Mouse (Mus musculus): ENCODE results near the gene Dmkn. TPM values are rescaled to one million over a fixed set of nuclear protein-coding genes. Genes with fewer than 3 reads are reported as not detected.

Dmkn gene
- polyA plus RNA-seq, 1 experiment from 2014 or later = 142 TPM

GRCm38 (mm10) chr7:30796790-30797189, 33.2 kb downstream of the Dmkn start:
- no peak for ATAC-seq (ENCODE audit: insufficient read depth, low FRiP score, low read depth)
- Histone ChIP-seq H3K9me3 (no peaks in the 10 kb centered on the region), H3K4me3 (replicated peaks) (no peak overlapping the region), H3K9ac (no peak overlapping the region), H3K27me3 (replicated peaks) (no peaks in the 10 kb centered on the region), H3K27ac (no peak overlapping the region), H3K4me2 (no peak overlapping the region), H3K36me3 (no peaks in the 10 kb centered on the region), H3K4me1 (peaks cover 2% of the 10 kb centered on the region; the same call in 1 of the 2 replicates)
- 65% methylated on average over 1 of the region's 1 CpGs for WGBS

- no peak for ATAC-seq (ENCODE audit: insufficient read depth, low FRiP score, low read depth)
- Histone ChIP-seq H3K4me2 (no peak overlapping the region), H3K4me1 (0 out of 2 replicates have a peak, but pooled peaks cover 4% of the 10 kb centered on the region), H3K9me3 (no peaks in the 10 kb centered on the region), H3K4me3 (replicated peaks) (no peak overlapping the region), H3K27ac (no peak overlapping the region), H3K36me3 (no peaks in the 10 kb centered on the region), H3K9ac (no peak overlapping the region), H3K27me3 (replicated peaks) (no peaks in the 10 kb centered on the region)
Measured at GRCm38 (mm10) chr7:30800653-30801052, 37.1 kb downstream of the Dmkn start.

DNA sequence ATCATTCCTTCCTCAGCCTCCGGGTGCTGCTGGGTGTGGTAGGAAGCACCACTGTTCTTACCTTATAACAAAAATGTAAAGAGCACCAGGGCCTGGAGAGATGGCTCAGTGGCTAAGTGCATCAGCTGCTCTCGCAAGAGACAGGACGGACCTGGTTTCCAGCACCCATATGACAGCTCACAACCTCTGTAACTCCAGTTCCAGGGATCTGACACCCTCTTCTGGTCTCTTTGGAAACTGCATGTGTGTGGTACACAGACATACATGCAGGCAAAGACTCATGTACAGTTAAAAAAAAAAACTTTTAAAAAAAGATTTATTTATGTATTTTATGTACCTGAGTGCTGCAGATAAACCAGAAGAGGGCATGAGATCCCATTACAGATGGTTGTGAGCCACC, 39.7 kb downstream of the Dmkn start:
- Histone ChIP-seq H3K4me2 (no peak overlapping the region), H3K9me3 (no peaks in the 10 kb centered on the region), H3K9ac (no peak overlapping the region), H3K4me3 (replicated peaks) (no peak overlapping the region), H3K27me3 (replicated peaks) (no peaks in the 10 kb centered on the region), H3K27ac (peak overlapping the region; percentile 53; the same call in 1 of the 2 replicates), H3K4me1 (0 out of 2 replicates have a peak, but pooled peaks cover 4% of the 10 kb centered on the region), H3K36me3 (no peaks in the 10 kb centered on the region)
- 94% methylated on average over 3 of the region's 3 CpGs for WGBS
- ATAC-seq (ENCODE audit: insufficient read depth, low FRiP score, low read depth) = no peak

GRCm38 (mm10) chr7:30804026-30804715, 40.6 kb downstream of the Dmkn start:
- Histone ChIP-seq H3K4me1 (0 out of 2 replicates have a peak, but pooled peaks cover 4% of the 10 kb centered on the region), H3K4me3 (replicated peaks) (no peak overlapping the region), H3K27ac (peak overlapping the region; percentile 53), H3K36me3 (no peaks in the 10 kb centered on the region), H3K9ac (no peak overlapping the region), H3K9me3 (no peaks in the 10 kb centered on the region), H3K27me3 (replicated peaks) (no peaks in the 10 kb centered on the region), H3K4me2 (no peak overlapping the region)
- ATAC-seq (ENCODE audit: insufficient read depth, low FRiP score, low read depth) = peak; percentile 89
- 65% methylated on average over 9 of the region's 9 CpGs for WGBS

- ATAC-seq (ENCODE audit: insufficient read depth, low FRiP score, low read depth) = no peak
Measured at GRCm38 (mm10) chr7:30805924-30806323, 42.4 kb downstream of the Dmkn start.

DNA sequence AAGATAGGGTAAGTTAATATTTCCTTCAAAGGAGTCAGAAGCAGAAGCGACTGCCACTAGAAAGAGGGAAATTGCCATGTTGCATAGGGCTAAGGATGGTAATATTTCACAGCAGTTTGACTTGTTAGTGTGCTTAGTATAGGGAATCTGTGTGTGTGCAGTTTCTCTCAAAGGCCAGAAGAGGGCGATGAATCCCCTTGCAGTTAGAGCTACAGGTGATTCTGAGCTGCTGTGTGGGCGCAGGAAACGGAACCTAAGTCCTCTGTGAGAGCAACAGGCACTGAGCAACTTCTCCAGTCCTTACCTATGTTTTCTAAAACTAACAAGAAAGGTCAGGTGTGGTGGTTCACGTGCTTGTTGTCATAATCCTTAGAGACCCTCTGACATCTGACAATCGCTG, 46.8 kb downstream of the Dmkn start:
- H3K4me3 ChIP-seq (replicated peaks) = no peak overlapping the region
- H3K9ac ChIP-seq = no peak overlapping the region
- no peak overlapping the region for H3K4me2 ChIP-seq
- ATAC-seq (ENCODE audit: insufficient read depth, low FRiP score, low read depth) = no peak
- no peaks in the 10 kb centered on the region for H3K27me3 ChIP-seq (replicated peaks)
- WGBS = 61% methylated on average over 6 of the region's 6 CpGs
- H3K9me3 ChIP-seq = no peaks in the 10 kb centered on the region
- H3K27ac ChIP-seq = no peak overlapping the region
- no peaks in the 10 kb centered on the region for H3K36me3 ChIP-seq
- H3K4me1 ChIP-seq = peaks cover 10% of the 10 kb centered on the region

More at GRCm38 (mm10) chr7:30805924-30806323, 42.4 kb downstream of the Dmkn start:
- Histone ChIP-seq H3K4me3 (replicated peaks) (no peak overlapping the region), H3K9me3 (no peaks in the 10 kb centered on the region), H3K9ac (no peak overlapping the region), H3K4me1 (0 out of 2 replicates have a peak, but pooled peaks cover 4% of the 10 kb centered on the region), H3K4me2 (no peak overlapping the region), H3K36me3 (no peaks in the 10 kb centered on the region), H3K27me3 (replicated peaks) (no peaks in the 10 kb centered on the region), H3K27ac (no peak overlapping the region)
- 49% methylated on average over 6 of the region's 6 CpGs for WGBS

- H3K27ac ChIP-seq = peak overlapping the region; percentile 76
- H3K27me3 ChIP-seq (replicated peaks) = no peaks in the 10 kb centered on the region
- H3K4me3 ChIP-seq (replicated peaks) = no peak overlapping the region
- H3K4me1 ChIP-seq = peaks cover 10% of the 10 kb centered on the region
- no peaks in the 10 kb centered on the region for H3K36me3 ChIP-seq
- H3K9ac ChIP-seq = no peak overlapping the region
- ATAC-seq (ENCODE audit: insufficient read depth, low FRiP score, low read depth) = peak; percentile 21; the same call in 1 of the 2 replicates
- H3K9me3 ChIP-seq = no peaks in the 10 kb centered on the region
- 0 out of 2 replicates have a peak overlapping the region, but pooled peaks have one; percentile 19 for H3K4me2 ChIP-seq
- WGBS = 37% methylated on average over 9 of the region's 9 CpGs
Measured at GRCm38 (mm10) chr7:30811757-30812290, 48.3 kb downstream of the Dmkn start.

DNA sequence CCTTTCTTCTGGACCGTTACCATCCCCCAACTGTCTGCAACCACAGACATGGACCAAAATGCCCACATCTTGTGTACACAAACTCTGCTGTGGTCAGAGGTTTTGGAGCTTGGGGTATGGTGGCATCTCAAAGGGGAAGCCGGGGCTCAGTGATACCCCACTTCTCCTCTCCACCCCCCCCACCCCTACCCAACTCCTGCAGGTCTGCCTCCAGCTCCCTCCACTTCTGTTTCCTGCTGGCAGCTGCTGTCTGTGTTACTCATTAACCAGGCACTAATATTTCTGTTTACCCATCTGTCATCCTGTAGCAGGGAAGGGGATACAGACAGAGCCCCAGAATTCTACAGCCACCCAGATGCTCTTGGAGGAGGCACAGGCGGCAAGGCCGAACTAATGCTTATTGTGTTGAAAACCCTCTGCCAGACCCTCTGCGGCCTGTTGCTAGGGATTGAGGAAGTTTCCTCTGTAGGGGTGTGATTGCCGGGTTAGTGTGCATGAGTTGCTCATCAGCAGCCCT, 48.8 kb downstream of the Dmkn start:
- no peak overlapping the region for H3K9ac ChIP-seq
- peak; percentile 80 for ATAC-seq (ENCODE audit: insufficient read depth, low FRiP score, low read depth)
- H3K27me3 ChIP-seq (replicated peaks) = no peaks in the 10 kb centered on the region
- peaks cover 10% of the 10 kb centered on the region for H3K4me1 ChIP-seq
- 53% methylated on average over 6 of the region's 6 CpGs for WGBS
- no peaks in the 10 kb centered on the region for H3K36me3 ChIP-seq
- H3K9me3 ChIP-seq = no peaks in the 10 kb centered on the region
- peak overlapping the region; percentile 76 for H3K27ac ChIP-seq
- H3K4me2 ChIP-seq = 0 out of 2 replicates have a peak overlapping the region, but pooled peaks have one; percentile 19
- H3K4me3 ChIP-seq (replicated peaks) = no peak overlapping the region

GRCm38 (mm10) chr7:30820131-30820530, 56.6 kb downstream of the Dmkn start:
- Histone ChIP-seq H3K9ac (no peak overlapping the region), H3K27ac (peak overlapping the region; percentile 74)
- ATAC-seq (ENCODE audit: insufficient read depth, low FRiP score, low read depth) = peak; percentile 71; the same call in 1 of the 2 replicates

GRCm38 (mm10) chr7:30820854-30821445, 57.4 kb downstream of the Dmkn start:
- H3K4me3 ChIP-seq (replicated peaks) = no peak overlapping the region
- no peaks in the 10 kb centered on the region; the same call in 1 of the 2 replicates for H3K4me1 ChIP-seq
- H3K4me2 ChIP-seq = peak overlapping the region; percentile 28
- H3K9me3 ChIP-seq = no peaks in the 10 kb centered on the region
- no peak for ATAC-seq (ENCODE audit: insufficient read depth, low FRiP score, low read depth)
- no peak overlapping the region for H3K9ac ChIP-seq
- H3K27me3 ChIP-seq (replicated peaks) = no peaks in the 10 kb centered on the region
- no peaks in the 10 kb centered on the region for H3K36me3 ChIP-seq
- peak overlapping the region; percentile 74 for H3K27ac ChIP-seq
- 40% methylated on average over 7 of the region's 7 CpGs for WGBS

More at GRCm38 (mm10) chr7:30820131-30820530, 56.6 kb downstream of the Dmkn start:
- WGBS = 48% methylated on average over 6 of the region's 6 CpGs
- H3K4me2 ChIP-seq = peak overlapping the region; percentile 28; the same call in 1 of the 2 replicates
- no peaks in the 10 kb centered on the region for H3K27me3 ChIP-seq (replicated peaks)
- no peak overlapping the region for H3K4me3 ChIP-seq (replicated peaks)
- H3K36me3 ChIP-seq = no peaks in the 10 kb centered on the region
- no peaks in the 10 kb centered on the region; the same call in 1 of the 2 replicates for H3K4me1 ChIP-seq
- no peaks in the 10 kb centered on the region for H3K9me3 ChIP-seq

- Histone ChIP-seq H3K27ac (no peak overlapping the region), H3K4me1 (no peaks in the 10 kb centered on the region; the same call in 1 of the 2 replicates), H3K36me3 (no peaks in the 10 kb centered on the region), H3K4me2 (peak overlapping the region; percentile 21), H3K27me3 (replicated peaks) (no peaks in the 10 kb centered on the region), H3K9ac (no peak overlapping the region), H3K9me3 (no peaks in the 10 kb centered on the region), H3K4me3 (replicated peaks) (no peak overlapping the region)
- 46% methylated on average over 5 of the region's 5 CpGs for WGBS
- ATAC-seq (ENCODE audit: insufficient read depth, low FRiP score, low read depth) = no peak
Measured at GRCm38 (mm10) chr7:30821532-30821931, 58.0 kb downstream of the Dmkn start.
